Mouse (Mus musculus) ES-E14 (cell line): ENCODE measurements around the gene Prpsap2. TPM values are rescaled to one million over a fixed set of nuclear protein-coding genes. Genes with fewer than 3 reads are reported as not detected.

Experiments used
- DNase-seq: peaks from one replicate; pipeline ENCODE4 v3.0.0-alpha.2; 2013; ENCODE audit warnings: low read depth, low spot score
- H3K27ac ChIP-seq: 2 replicates; pipeline ENCODE4 v1.5.1; 2012; ENCODE audit warnings: low read depth, mild to moderate bottlenecking, low read length, moderate library complexity, mixed read lengths; ENCODE audit not compliant: poor library complexity, insufficient read depth, severe bottlenecking
- H3K36me3 ChIP-seq: 2 replicates; pipeline ENCODE4 v1.6.1; 2012; ENCODE audit warnings: mild to moderate bottlenecking, low read length, moderate library complexity, mixed read lengths; ENCODE audit not compliant: control insufficient read depth, poor library complexity, insufficient read depth, severe bottlenecking
- H3K4me1 ChIP-seq, 2 experiments: fragments of 150-350 bp in 1 of 2; sonication (generic) in 1 of 2; 2 replicates each; pipeline ENCODE4 v1.6.1; 2012; ENCODE audit warnings: low read length in 2 of 2, mild to moderate bottlenecking in 1 of 2, mixed read lengths in 1 of 2; ENCODE audit not compliant: control insufficient read depth in 2 of 2, insufficient read depth in 2 of 2, poor library complexity in 1 of 2
- H3K4me3 ChIP-seq, 2 experiments: fragments of 150-350 bp in 1 of 2; sonication (generic) in 1 of 2; 2 replicates each; pipeline ENCODE4 v1.5.1; 2012; ENCODE audit warnings: low read length in 2 of 2, low read depth in 1 of 2, mild to moderate bottlenecking in 1 of 2, mixed read lengths in 1 of 2; ENCODE audit not compliant: insufficient read depth in 1 of 2, poor library complexity in 1 of 2, severe bottlenecking in 1 of 2
- H3K9ac ChIP-seq: 2 replicates; pipeline ENCODE4 v1.6.1; 2012; ENCODE audit warnings: low read depth, mild to moderate bottlenecking, low read length, mixed read lengths; ENCODE audit not compliant: poor library complexity, insufficient read depth, severe bottlenecking
- H3K9me3 ChIP-seq: fragments of 150-350 bp; sonication (generic); 2 replicates; pipeline ENCODE4 v1.6.1; 2012; ENCODE audit warnings: low read depth, mild to moderate bottlenecking, low read length; ENCODE audit not compliant: control insufficient read depth, insufficient read depth
- CHD2 ChIP-seq: IDR thresholded peaks from 2 replicates; pipeline ENCODE4 v1.6.1; 2014; ENCODE audit warnings: mild to moderate bottlenecking, low read depth, low read length, inconsistent platforms
- HCFC1 ChIP-seq: IDR thresholded peaks from 2 replicates; pipeline ENCODE4 v1.6.1; 2012; ENCODE audit warnings: low read length, inconsistent platforms, borderline replicate concordance; ENCODE audit not compliant: insufficient read depth
- MAFK ChIP-seq: IDR thresholded peaks from 2 replicates; pipeline ENCODE4 v1.6.1; 2014; ENCODE audit warnings: mild to moderate bottlenecking, low read depth, low read length, inconsistent platforms; ENCODE audit not compliant: insufficient read depth
- ZC3H11A ChIP-seq: IDR thresholded peaks from 2 replicates; pipeline ENCODE4 v1.6.1; 2012; ENCODE audit warnings: low read depth, mild to moderate bottlenecking, inconsistent platforms, low read length, borderline replicate concordance
- ZNF384 ChIP-seq: IDR thresholded peaks from 2 replicates; pipeline ENCODE4 v1.6.1; 2012; ENCODE audit warnings: low read depth, low read length, inconsistent platforms
- in situ Hi-C, 2 experiments: fragments of 600-800 bp; cut with MboI; formaldehyde crosslinking; loops; one replicate each; pipeline ENCODE4 v1.15.1; 2025; ENCODE audit warnings: low sequenced_read_pairs in 2 of 2, inconsistent platforms in 1 of 2; ENCODE audit not compliant: unreplicated experiment in 2 of 2
- total RNA-seq: library from RNA; depleted of rRNA; stranded (reverse); fragments of 300-350 nt; gene quantifications from 2 replicates; pipeline ENCODE4 v1.2.3, GENCODE M21; 2012

Gene Prpsap2
- total RNA-seq, 1 experiment: 35.7 TPM

DNA sequence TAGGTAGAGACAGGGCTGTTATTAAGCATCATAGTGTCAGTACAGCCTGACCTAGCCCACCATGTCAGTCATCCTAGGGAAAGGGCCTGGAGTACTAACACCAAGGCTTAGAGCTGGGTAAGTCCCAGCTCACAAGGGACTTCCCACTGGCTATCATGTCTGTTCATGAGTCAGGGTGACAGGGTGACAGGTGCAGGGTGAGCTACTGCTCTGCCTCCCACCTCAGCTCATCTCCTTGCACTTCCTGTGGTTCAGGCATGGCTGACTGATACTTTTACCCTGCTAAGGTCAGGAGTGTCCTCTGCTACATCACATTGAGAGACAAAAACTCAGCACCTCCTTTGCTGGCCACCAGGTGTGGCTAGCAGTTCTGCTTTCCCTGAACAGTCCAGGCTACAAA is 63.0 kb downstream of the Prpsap2 start:
- H3K27ac ChIP-seq: no peak overlapping the region
- in situ Hi-C loops: no loop called here
- H3K4me3 ChIP-seq: no peak overlapping the region
- no peaks in the 10 kb centered on the region for H3K9me3 ChIP-seq
- no peak for DNase-seq
- H3K9ac ChIP-seq: no peak overlapping the region
- H3K4me1 ChIP-seq: no peaks in the 10 kb centered on the region
- H3K36me3 ChIP-seq: peaks cover 4% of the 10 kb centered on the region; the same call in 1 of the 2 replicates
- TF ChIP-seq CHD2 (no peak), HCFC1 (no peak), ZC3H11A (no peak), ZNF384 (no peak), MAFK (no peak)

DNA sequence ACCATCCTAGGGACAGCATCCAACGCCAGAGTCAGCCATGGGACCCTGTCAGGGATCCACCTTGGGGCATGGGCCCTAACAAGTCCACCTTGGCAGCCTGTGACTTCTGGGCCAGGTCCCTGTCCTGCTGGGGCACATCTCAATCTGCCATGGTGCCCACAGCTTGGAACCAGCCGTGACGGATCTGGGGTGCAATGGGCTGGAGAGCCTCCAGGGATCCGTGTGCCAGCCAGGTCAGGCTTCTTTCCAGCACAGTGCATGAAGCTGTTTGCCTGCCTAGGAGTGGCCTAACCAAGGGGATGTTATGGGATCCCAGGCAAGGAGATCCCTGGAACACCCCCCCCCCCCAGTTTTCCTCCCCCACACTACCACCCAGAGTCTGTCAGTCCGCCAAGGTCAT is 68.9 kb downstream of the Prpsap2 start:
- Histone ChIP-seq H3K36me3 (no peaks in the 10 kb centered on the region), H3K4me1 (no peaks in the 10 kb centered on the region), H3K4me3 (no peak overlapping the region), H3K9me3 (no peaks in the 10 kb centered on the region), H3K27ac (no peak overlapping the region), H3K9ac (no peak overlapping the region)
- in situ Hi-C loops: no loop called here
- no peak for DNase-seq
- TF ChIP-seq CHD2: no peak
- no peak for TF ChIP-seq HCFC1
- no peak for TF ChIP-seq ZC3H11A
- TF ChIP-seq MAFK: no peak
- no peak for TF ChIP-seq ZNF384

DNA sequence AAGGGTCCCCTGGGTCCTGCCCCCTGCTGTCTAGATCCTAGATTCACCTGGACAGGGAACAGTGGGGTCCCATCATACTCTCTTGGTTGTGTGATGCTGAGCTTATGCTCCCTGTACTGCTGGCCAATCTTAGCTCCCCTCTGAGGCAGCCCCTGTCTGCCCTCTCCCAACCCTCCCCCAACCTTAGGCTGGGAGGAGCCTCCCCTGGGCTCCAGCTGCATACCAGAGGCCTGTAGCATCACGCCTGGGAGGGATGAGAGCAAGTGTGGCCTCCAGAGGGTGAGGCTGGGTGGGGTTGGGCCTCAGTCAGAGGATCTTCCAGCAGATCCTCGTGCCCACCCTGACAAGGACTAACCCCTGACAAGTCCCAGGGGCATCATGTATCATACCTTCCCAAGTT is 74.3 kb downstream of the Prpsap2 start:
- H3K36me3 ChIP-seq: no peaks in the 10 kb centered on the region
- in situ Hi-C loops: no loop called here
- DNase-seq: no peak
- H3K9ac ChIP-seq: no peak overlapping the region
- TF ChIP-seq HCFC1 (no peak), ZNF384 (no peak), CHD2 (no peak), ZC3H11A (no peak), MAFK (no peak)
- no peak overlapping the region for H3K27ac ChIP-seq
- H3K9me3 ChIP-seq: no peaks in the 10 kb centered on the region
- H3K4me3 ChIP-seq: no peak overlapping the region
- H3K4me1 ChIP-seq: peaks cover 3 to 15% of the 10 kb centered on the region in 2 experiments; a peak in 1 of 4 replicates

DNA sequence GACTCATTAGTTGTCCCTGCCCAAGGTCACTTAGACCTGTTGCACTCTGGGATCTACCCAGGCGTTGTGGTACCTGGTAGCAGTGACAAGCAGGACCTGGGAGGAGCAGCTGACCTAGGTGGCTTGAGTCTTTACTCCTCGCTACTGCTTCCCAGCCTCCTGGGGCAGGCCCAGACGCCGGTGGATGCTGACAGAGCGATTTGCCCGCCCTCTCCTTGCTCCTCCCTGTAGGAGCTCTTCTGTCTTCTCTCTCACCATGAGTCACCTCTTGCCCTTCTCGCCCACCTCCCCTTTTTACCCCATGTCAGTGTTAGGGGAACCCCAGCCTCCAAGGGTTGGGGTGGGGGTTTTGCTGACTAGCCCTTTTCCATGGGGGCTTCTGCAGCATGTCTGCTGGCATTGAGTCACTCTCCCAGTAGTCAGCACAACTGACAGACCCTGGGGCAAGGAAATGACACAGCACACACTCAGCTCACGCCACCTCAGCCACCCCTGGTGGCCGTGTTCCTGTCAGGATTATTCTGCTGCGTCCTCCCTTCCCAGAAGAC is 74.9 kb downstream of the Prpsap2 start:
- H3K36me3 ChIP-seq: no peaks in the 10 kb centered on the region
- in situ Hi-C loops: no loop called here
- H3K9ac ChIP-seq: no peak overlapping the region
- DNase-seq: no peak
- H3K9me3 ChIP-seq: no peaks in the 10 kb centered on the region
- H3K4me3 ChIP-seq: no peak overlapping the region
- no peak overlapping the region for H3K27ac ChIP-seq
- TF ChIP-seq HCFC1 (no peak), MAFK (peak; percentile 75; the same call in 1 of the 2 replicates), CHD2 (no peak), ZNF384 (no peak), ZC3H11A (no peak)
- peaks cover 3 to 15% of the 10 kb centered on the region in 2 experiments; a peak in 1 of 4 replicates for H3K4me1 ChIP-seq

DNA sequence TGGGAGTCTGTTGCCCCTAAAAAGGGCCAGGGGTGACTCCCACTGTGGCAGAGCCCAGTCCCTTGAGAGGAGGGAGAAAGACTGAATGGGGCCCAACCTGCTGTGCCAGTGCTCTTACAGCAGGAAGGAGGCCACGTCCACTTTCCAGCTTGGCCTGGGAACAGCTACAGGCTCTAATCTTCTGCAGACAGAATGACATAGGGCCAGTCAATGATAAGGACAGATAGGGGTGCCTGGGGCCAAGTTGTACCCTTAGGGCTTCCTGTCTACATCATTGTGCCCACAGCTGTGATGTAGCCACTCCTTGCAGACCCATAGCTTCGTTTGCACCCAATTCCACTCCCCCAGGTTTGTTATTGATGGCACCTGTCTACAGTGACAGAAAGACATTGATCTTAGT is 75.7 kb downstream of the Prpsap2 start:
- no peak for DNase-seq
- Histone ChIP-seq H3K36me3 (no peaks in the 10 kb centered on the region), H3K27ac (no peak overlapping the region), H3K9me3 (no peaks in the 10 kb centered on the region), H3K4me1 (peaks cover 3 to 15% of the 10 kb centered on the region in 2 experiments; a peak in 1 of 4 replicates), H3K9ac (no peak overlapping the region), H3K4me3 (no peak overlapping the region)
- TF ChIP-seq ZNF384 (no peak), HCFC1 (no peak), MAFK (no peak), CHD2 (no peak), ZC3H11A (no peak)
- in situ Hi-C loops: no loop called here
